Mouse (Mus musculus): Measurements from ENCODE around the gene Crocc2.

Crocc2 gene

DNA sequence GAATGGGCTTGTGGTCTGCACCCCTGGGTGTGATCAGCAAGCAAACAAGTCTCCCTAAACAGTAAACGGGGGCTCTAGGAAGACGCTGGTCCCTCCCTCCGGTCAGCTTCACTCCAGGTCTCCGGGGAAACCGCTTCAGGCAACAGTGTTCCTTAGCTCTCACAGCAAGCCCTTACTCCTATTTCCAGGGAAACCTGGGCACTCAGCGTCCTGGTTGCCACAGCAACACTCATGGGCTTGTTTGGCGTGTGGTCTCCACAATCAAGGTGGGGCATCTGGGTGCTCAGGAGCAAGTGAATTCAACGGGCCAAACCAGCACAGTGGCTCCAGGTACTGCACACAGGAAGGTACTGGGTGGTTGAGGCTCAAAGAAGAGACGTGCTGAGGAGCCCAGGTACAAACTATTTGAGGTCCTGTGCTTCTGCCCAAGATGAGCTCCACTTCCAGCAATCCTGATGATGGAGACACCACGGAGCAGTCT, at the start of gene Crocc2:
Gene Crocc2, plus strand, starts transcription at position 431 of the 481 bp plus-strand sequence.
- DNase-seq, result no peak

DNA sequence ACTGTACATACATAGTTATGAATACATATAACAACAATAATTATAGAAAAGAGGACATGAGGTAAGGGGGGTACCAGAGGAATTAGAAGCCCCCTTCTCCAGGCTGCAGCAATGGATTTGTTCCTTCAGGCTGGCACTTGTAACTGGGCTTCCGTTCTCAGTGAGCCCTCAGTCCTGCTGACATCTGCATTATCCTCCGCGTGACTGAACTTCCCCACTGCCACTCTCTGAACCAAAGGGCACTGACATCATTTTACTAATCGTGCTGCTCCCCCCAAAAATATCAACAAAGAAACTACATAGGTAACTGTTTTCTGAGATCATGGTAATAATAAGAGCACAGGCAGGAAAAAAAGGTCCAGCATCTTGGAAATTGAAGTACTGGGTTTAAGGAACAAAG, 49.7 kb upstream of the Crocc2 start:
- no peak for DNase-seq

DNA sequence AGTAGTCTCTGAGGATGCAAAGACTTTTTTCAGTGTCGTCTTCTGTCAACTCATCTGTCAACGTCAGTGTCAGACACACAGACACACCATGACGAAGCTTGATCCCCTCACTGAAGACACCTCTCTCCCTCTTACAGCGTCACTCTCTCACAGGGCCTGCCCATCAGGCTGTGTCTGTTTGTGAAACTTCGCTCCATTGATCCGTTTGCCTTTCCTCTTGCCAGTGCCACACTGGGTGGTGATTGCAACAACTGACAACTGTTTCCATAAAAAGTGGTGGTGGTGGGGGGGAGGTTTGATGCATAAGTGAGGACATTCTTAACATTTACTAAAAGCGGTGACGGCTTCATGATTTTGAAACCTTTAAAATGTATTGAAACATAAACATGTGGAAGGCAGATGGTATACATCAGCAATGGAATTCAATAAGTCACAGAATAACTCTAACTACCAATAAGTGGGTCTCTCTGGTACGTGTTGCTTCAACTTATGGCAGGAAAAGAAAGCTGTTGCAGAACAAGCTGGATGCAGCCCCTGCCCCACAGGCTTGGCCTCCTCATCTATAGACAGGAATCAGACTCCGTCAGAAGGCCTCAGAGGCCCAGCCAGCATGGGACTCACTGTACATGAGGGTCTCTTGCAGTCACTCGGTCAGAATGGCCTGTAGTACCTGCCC, 45.2 kb upstream of the Crocc2 start:
- DNase-seq, result no peak

DNA sequence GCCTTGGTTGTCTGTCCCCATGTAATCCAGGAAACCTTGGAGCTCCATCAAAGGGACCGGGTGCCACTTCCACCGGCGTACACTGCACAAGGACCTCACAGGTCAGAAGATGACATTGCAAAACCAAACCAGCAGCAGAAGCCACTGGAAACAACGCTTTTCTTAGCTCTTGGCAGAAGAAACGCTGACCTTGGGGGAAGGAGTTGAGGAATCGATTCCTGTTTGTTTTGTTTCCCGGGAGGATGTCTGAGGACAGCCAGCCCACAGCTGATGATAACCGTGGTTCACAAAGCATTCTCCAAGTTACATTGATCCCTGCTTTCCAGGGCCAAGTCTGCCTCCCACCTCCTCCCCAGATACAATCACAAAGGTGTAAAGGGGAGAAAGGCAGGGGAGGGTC, 44.5 kb upstream of the Crocc2 start:
- DNase-seq, result no peak

DNA sequence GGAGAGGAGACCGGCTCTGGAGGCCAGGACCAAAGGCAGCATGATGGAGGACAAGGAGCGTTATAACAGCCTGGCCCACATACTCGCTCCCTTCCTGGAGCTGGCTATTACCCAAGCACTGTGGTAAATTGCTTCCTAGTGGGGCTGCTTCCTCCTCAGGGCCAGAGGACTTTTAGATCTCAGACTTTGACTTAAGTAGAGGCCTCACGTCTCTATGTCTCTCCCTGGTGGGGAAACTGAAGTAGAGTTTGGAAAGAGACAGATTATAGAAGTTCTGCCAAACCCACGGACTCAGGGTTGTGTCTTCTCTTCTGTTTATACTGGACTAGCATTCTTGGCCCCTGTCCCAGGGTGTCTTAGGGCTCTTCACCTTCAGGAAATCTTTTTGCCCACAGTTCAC, 43.3 kb upstream of the Crocc2 start:
- DNase-seq, result no peak

DNA sequence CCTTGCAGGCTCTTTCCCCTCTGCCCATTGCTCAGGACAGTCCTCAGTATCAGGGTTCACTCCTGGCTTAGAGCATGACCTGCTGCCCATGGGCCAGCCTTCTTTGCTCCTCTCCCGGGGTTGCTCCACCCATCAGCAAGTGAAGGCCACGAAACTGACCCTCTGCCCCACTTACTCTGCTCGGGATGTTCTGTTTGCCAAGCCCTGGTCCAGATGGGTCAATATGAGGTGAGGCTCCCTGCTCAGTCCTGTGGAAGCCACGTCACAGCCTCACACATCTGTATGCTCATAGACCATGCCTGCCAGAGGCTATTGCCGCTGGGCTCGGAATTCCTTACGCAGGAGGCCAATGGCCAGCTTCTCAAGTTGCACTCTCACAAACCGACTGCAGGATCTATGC, 40.3 kb upstream of the Crocc2 start:
- DNase-seq, result no peak

DNA sequence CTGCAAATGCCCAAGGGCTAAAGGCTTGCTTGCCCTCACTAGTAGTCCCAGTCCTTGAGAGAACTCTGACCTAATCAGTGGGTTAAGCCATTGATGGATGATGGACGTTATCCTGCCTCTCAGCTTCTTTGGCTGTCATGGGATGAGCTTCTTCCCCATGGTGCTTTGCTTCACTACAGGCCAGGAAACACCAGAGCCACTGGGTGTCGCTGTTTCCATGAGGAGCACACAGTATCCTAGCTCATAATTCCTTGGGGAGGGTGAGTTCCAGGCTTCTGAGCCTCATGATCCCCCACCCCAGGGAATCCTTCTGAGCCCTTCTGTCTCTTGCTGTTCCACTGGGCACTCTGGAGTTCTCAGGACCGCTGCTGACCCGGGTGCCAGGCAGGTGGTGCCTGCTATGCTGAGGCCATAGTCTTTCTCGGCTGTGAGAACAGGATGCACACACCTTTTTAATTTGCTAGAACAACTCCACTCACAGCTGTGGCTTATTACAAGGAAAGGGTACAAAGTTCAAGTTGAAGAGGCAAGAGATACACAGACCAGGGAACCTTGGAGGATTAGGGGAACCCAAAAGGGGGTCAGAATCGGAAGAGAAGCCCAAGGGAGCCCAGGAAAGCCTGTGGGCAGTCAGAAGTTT, 39.7 kb upstream of the Crocc2 start:
- DNase-seq, result peak; percentile 74 to 85

DNA sequence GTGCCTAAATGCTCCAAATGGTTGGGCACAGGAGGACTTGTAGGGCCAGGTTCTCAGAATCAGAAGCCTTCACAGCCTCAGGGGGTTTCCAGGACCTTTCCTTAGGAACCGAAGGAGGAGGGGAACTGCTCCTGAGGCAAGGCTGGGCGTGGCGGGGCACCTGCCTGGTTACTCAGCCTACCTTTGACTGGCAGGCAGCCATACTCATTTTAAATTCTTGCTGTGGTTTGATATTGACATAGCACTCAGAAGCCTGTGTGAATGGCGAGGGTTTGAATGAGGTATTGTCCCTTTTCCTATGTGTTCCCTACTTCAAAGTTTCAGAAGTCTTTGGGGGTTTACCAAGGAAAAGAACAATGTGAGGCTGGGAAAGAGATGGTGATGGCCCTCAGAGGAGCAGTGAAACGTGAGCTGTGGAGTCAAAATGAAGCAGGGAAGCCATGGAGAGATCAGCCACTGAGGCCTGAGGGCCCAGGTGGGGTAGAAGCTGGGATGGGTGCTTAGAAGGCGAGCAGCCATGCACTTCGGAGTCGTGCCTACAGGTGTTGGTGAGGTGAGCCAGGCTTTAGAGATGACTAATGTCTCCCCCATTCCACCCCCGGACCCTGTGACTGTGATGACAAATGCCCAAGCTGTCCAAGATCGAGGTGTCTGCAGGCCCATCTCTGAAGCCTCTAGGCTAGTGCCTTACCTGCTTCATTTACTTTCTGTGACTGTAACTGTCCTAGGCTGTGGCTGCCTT, 38.1 kb upstream of the Crocc2 start:
- no peak for DNase-seq

DNA sequence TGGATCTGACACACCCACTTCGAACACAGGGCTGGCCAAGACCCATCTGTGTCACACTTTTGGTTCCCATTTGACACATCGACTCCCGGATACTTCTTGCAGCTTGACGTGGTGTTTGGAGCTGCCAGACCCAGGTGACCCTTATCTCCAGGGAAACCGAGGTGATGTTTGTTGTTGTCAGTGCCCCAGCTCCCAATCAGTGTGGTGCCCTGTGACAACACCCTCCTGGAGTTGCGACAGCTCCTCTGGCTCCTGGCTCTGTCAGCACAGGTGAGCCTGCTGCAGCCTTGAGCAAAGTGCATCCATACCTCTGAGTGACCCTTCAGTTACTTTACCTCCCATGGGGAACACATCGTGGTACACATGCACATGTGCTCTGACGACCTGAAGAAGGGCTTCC, 35.8 kb upstream of the Crocc2 start:
- no peak for DNase-seq

DNA sequence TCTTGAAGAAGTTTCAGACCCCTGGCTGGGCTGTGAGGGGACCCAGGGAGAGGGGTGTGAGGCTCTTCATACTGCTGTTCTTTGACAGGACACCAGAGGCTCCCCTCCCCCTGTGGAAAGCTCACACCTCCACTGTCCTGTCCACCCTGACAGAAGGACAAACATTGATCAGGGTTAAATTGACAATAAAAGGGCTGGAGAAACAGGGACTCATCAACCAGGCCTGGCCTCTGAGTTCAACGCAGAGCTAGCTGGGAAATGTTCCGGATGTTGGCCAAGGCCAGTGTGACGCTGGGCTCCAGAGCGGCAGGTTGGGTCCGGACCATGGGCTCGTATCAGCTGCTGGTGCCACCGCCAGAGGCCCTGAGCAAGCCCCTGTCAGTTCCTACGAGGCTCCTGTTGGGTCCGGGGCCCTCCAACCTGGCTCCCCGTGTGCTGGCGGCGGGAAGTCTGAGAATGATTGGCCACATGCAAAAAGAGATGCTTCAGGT, 33.4 kb upstream of the Crocc2 start, which contains the start of gene Agxt:
Gene Agxt, plus strand, starts transcription at position 205 of the 491 bp plus-strand sequence.
- no peak for DNase-seq

DNA sequence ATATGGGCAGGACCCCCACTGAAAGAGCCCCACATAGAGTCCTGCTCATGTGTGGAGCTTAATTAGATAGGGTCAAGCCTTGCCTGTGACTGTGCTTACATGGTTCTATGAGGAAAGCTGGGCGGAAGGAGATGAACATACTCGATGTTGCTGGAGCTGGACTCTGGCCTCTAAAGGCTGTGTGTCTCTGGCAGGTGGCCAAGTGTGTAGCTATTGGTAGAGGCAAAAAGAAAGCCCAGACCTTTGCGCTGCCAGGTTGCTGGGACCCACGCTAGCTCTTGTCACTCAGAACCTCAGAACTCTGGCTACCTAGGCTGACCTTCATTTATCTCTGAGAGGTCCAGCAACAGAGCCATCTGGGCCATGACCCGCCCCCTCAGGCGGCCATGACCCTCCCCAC, 30.0 kb upstream of the Crocc2 start:
- DNase-seq, result peak in 1 of 2 experiments; percentile 34

DNA sequence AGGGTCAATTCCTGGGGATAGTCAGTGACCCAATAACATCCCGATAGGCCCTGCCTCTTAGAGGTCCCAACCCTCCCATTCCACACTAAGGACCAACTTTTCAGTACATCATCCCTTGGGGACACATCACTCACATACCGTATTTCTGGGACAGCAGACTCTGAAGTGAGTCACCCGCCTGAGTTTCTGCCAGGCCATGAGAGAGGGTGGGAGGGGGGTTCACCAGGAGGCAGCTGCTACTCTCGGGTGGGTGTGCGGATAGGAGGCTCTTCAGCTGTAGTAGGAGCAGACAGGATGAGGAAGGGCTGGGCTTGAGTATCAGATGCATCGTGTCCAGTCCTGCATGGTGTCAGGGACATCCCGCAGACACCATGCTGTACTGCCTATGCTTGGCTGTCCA, 28.8 kb upstream of the Crocc2 start:
- DNase-seq, result no peak

DNA sequence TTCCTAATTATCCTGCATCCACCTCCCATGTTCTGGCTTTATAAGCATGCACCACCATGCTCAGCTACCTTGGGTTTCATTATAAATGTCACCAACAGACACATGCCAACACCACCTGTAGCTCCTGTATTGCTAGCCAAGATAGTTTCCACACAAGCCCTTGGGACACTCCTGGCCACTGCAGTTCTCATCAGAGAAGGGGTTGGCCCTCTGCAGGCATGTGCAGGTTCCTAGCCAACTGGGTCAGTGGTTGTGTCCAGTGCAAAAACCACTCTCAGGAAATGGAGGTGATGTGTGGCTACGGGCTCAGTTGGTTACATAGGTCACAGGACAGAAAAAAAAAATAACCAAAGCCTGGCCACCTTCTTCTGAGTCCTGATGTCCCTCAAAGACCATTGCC, 25.7 kb upstream of the Crocc2 start:
- DNase-seq, result no peak

DNA sequence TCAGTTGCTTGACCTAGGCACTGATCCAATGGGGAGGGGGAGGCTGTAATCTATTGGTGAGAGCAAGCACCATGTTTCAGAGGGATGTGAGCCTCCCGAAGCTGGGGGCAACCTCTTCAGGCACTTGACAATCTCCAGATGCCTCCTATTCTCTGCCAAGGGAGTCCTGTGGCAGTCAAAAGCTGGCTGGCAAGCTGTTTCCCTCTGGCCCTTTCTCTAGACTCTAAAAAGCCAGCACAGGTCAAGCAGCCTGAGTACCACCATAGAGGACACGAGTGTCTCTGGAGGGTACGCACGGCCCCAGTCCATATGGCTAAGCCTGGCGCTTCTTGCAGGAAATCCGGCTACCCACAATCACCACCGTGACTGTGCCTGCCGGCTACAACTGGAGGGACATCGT, 24.3 kb upstream of the Crocc2 start:
- no peak for DNase-seq

DNA sequence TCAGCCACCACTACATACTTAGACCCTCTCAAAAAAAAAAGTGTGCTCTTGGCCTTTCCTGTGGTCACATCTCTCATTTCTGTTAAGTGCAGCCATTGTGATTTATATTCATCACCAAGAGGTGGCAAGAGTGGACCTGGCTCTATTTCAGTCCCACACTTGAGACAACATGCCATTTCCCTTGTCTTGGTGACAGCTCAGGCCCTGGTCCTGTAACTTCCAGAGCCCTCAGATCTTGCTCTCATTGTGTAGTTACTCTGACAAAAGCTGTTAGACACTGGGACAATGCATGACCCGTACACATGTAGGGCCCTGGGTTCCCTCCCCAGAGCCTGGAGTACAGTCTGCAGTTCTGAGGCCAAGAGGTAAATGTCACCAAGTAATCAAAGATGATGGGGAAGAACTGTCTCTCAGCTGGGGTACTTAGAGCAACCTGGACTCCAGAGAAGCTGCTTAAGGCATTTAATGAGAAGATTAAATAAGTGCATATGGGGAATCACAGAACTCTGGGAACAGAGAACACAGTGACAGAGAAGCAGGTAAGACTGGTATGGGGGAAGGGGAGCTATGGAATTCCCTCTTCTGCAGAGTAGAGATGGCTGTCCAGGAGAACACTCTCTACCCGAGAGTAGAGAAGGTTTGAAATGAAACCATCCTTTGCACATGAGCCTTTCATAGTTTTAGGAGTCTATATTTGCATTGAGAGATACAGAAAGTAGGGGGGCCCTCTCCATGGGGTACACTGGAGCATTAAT, 17.4 kb upstream of the Crocc2 start:
- DNase-seq, result no peak

DNA sequence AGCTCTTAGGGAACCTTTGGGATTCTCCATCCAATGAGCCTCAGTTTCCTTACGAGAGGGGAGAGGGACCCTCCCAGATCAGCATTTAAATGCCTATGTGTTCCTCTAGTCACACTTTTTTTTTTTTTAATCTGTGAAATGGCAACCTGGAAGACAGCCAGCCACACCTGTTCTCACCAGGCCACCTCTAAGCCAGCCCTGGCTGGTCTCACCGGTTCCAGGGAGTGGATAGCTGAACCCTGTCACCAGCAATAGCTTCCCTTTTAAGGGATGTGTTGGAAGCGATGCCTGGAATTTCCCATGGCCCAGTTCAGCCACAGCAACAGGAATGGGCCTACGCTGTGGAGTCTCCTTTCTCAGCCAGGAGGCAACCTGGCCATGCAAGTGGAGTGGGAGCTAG, 11.0 kb upstream of the Crocc2 start:
- DNase-seq, result peak in 1 of 2 experiments; percentile 26

DNA sequence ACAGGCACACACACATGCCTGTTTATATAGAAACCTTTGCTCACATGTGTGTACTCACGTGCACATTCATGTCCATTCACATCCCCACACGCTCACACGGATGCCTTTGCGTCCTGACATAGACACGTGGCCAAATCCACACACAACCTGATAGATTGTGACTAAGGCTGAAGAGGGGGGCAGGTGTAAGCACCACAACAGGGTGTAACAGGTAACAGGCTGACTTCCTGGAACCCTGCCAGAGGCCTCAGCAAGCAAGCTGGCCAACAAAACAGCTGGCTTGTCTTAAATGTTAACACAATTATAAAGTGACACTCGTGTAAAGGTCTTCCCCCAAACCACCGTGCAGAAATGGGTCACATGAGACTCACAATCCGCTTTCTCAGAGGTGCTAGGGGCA, 9.6 kb upstream of the Crocc2 start:
- DNase-seq, result no peak

DNA sequence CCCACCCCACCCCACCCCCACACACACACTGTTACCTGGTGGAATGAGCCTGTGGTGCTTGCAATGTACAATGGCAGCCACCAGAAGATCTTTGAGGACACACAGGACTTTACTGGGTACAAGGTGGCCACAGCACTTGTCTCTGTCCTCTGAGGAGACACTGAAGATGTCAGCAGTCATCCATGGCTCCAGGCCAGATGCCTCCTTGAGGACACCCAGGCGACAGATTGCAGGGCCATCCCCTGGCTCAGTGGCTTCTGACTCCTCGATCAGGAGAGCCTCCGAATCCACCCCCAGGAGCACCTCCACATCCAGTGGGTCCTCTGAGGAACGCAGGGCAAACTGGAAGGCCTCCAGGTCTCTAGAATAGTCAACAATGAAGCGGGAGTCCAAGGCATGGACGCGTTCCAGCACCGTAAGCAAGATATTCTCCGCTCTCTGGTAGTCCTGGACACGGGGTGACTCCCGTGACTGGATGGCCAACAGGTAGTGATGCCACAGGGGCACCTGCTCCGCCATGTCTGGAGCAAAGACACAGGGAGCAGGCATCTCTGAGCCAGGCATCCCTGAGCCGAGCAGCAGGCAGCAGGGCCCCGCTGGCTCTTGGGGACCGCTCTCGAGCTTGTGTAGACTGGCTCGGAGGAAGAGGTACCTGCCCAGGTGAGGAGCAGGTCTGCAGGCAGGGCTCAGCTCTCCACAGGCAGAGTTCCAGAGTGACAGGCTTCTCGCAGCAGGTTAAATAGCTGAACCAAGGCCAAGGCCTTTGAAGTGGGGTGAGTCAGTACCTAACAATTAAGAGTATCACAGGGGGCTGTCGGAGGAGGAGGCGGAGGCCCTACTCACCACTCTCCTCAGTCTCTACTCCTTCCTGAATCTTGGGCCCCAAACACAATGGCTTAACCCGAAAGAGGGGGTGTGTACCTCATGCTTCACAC, 8.7 kb upstream of the Crocc2 start:
- peak; percentile 37 to 66 for DNase-seq

DNA sequence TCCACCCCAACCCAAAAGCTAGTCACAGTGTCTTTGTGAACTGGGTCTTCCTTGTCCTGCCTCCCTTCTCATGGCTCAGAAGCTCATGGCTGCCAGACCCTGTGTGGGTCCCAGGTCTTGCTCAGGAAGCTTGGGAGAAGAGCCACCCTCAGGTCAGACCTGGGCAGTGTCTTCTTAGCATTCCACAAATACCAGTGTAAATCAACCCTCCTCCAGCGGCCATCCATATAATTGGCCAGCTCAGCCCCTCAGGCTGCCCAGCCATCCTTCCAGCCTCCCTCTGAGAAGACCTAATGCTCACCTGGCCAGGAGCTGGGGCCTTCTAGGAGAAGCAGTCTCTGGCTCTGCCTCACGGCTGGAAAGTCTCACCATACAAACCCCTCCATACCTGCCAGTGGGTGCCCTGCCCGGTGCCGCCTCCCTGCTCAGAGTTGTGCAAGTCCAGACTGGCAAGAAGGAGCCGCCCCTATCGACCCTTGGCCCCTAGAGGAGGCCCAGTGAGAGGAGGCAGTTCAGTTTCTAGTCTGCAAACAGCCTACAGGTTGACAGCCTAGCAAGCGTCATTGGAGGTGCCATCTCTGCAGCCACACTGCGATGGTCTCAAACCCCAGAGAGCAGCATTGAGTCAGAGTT, 7.9 kb upstream of the Crocc2 start, which contains the start of gene 2310007B03Rik:
Gene 2310007B03Rik, minus strand, starts transcription at position 448 of the 633 bp plus-strand sequence.
- no peak for DNase-seq

DNA sequence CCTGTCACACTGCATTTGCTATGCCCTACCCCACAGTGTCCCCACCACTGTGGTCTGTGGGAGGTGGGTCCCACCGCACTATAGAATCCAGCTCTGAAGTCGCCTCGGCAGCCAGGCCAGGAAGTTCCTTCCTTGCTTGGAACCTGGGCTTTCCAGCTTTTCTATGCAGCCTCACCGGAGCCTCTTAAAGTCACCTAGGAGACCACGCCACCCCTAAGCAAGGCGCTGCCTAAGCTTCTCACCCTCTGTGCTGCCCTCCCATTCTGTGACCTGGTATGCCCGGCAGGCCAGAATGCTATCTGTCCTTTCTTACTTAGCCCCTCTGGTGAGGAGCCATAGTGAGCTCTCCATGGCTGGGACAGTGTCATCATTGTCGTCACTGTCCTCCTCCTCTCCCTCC, 7.2 kb upstream of the Crocc2 start:
- DNase-seq, result no peak

DNA sequence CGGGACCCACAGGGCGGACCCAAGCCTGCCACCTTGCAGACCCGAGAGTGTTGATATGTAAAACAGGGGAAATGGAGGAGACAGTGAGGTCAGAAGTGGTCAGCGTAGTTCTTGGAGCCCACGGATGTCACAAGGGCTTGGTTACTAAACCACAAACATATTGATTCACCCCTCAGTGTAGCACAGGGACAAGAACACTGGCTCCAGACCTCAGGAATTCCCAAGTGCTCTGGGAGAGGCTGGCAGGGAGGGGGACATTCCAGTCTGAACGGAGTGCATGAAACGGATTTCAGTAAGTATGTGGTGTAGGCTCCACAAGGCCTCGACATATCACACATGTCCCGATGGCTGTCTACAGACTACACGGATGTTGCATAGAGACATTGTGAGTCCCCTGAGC, 6.6 kb upstream of the Crocc2 start:
- DNase-seq, result no peak
